In the genomic region with DNA sequence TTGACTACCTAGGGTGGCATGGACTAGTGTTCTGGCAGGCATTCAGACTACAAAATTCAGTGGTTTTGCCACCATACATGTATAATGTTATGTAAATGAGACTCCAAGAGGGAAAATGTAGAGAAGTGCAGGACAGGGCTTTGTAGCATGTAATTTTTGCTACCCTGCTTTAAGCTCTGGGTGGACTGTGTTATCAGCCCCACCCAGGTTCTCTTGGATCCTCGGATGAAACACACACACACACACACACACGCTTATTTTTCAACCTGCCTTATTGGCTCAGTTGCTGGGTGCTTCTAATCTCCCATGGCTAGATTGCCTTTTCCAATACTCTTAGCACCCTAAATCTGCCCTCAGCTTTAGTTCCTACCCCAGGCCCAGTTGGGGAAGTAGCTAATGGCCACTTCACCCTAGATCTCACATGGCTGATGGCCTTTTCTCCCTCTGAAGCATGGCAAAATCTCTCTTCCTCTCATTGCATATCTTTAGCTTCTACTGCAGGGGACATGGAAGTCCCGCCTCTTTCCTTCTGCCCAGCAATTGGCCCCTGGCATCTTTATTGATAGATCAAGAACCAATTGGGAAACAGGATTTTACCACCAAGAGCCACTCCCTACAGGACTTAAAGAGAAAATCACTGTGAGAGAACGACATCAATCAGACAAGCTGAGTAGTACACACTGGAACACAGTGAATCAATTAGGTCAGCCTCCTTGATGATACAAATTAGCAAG, we compare ENCODE assay signal across 9 mouse cellular contexts. TPM values are rescaled to one million over a fixed set of nuclear protein-coding genes. Genes with fewer than 3 reads are reported as not detected.
DNase-seq lines count a peak whose midpoint lies in the region; ATAC-seq lines count a peak whose summit lies in the region.
"Had no signal": no experiment of that assay in that cellular context is flagged by ENCODE, and none has a peak within 500 bp of the region (broad histone marks: within the 10 kb centered on the region; RNA-seq: fewer than 3 reads in every experiment).

No protein-coding gene starts in this region.

- DNase-seq in right cerebral cortex, adult 18-20 months, result peak; percentile 22
- DNase-seq in right cerebral cortex, postnatal 14 days, result no peak
- DNase-seq in adipocyte (ENCODE audit: low spot score), result peak; percentile 70
- DNase-seq in lung, postnatal 25 days (ENCODE audit: low spot score), result peak; percentile 64
- DNase-seq in thymus, adult 18-20 months, result peak; percentile 32 to 44
- no peak for DNase-seq in urinary bladder, postnatal 10 days (ENCODE audit: low spot score)

- no peak overlapping the region for H3K27ac ChIP-seq in neural tube, embryonic 15.5 days (replicated peaks)
- H3K27ac ChIP-seq in midbrain, embryonic 15.5 days, result no peak overlapping the region
- H3K27ac ChIP-seq: heart, embryonic 13.5 days had no signal

- no peak overlapping the region for H3K9ac ChIP-seq in neural tube, embryonic 15.5 days (replicated peaks)
- no peak overlapping the region for H3K9ac ChIP-seq in midbrain, embryonic 15.5 days
- H3K9ac ChIP-seq: heart, embryonic 13.5 days had no signal

- no peaks in the 10 kb centered on the region for H3K27me3 ChIP-seq in neural tube, embryonic 15.5 days (replicated peaks)
- no peaks in the 10 kb centered on the region for H3K27me3 ChIP-seq in midbrain, embryonic 15.5 days (replicated peaks)
- H3K27me3 ChIP-seq: heart, embryonic 13.5 days had no signal

- H3K9me3 ChIP-seq in neural tube, embryonic 15.5 days (replicated peaks), result no peaks in the 10 kb centered on the region
- no peaks in the 10 kb centered on the region for H3K9me3 ChIP-seq in midbrain, embryonic 15.5 days
- H3K9me3 ChIP-seq: heart, embryonic 13.5 days had no signal

- no peaks in the 10 kb centered on the region for H3K36me3 ChIP-seq in neural tube, embryonic 15.5 days
- no peaks in the 10 kb centered on the region for H3K36me3 ChIP-seq in midbrain, embryonic 15.5 days (replicated peaks)
- H3K36me3 ChIP-seq: heart, embryonic 13.5 days had no signal

- no peak overlapping the region; the same call in 1 of the 2 replicates for H3K4me2 ChIP-seq in neural tube, embryonic 15.5 days
- no peak overlapping the region for H3K4me2 ChIP-seq in midbrain, embryonic 15.5 days
- H3K4me2 ChIP-seq: heart, embryonic 13.5 days had no signal

- H3K4me3 ChIP-seq in neural tube, embryonic 15.5 days (replicated peaks), result no peak overlapping the region
- H3K4me3 ChIP-seq in midbrain, embryonic 15.5 days, result no peak overlapping the region
- H3K4me3 ChIP-seq: heart, embryonic 13.5 days had no signal

- ATAC-seq in neural tube, embryonic 15.5 days (ENCODE audit: low FRiP score), result no peak
- ATAC-seq in midbrain, embryonic 15.5 days (replicated peaks), result no peak

- 62% methylated on average over 4 of the region's 4 CpGs for WGBS in neural tube, embryonic 15.5 days
- WGBS in midbrain, embryonic 15.5 days, result 69% methylated on average over 4 of the region's 4 CpGs

- no peaks in the 10 kb centered on the region for H3K4me1 ChIP-seq in neural tube, embryonic 15.5 days
- H3K4me1 ChIP-seq in midbrain, embryonic 15.5 days, result no peaks in the 10 kb centered on the region
- H3K4me1 ChIP-seq: heart, embryonic 13.5 days had no signal

RNA-seq across cellular contexts. Expression of gene Tnfaip3, which starts 28.2 kb away (rescaled TPM):
- 2.4 and 3.5 TPM in 2 replicates for polyA plus RNA-seq in neural tube, embryonic 15.5 days (2015; fragmentation: Nextera tagmentation; extraction: Ambion mirVana)
- 2.3 and 3.2 TPM in 2 replicates for polyA plus RNA-seq in midbrain, embryonic 15.5 days (2015; fragmentation: Nextera tagmentation; extraction: Ambion mirVana)

Comparison
In these comparisons a context has a peak if more than half of its experiments do, and no peak if none do; other contexts are left out.
1. DNase-seq: peak in right cerebral cortex, adult 18-20 months (single experiment), adipocyte (single experiment), lung, postnatal 25 days (single experiment) and thymus, adult 18-20 months (2 of 2); none in right cerebral cortex, postnatal 14 days (single experiment) and urinary bladder, postnatal 10 days (single experiment).